Comparison of ENCODE assay signal across 19 mouse cellular contexts in the genomic region with DNA sequence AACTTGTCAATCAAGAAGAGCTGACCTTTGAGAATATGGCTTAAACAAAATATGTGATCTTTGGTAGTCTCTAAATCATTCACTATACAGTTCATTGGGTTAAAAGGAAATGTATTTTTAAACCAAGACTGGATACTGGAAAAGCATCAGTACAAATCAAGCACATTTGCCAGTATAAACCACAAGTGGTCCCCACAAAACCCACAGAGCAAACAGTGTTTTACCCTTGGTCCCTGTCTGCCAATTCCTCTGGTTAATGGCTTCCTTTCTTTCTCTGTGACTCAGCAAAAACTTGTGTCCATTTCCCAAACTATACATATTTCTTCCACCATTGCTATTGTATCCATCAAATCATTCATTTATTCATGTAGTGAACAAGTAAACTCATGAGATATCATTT.
"Had no signal": no experiment of that assay in that cellular context is flagged by ENCODE, and none has a peak within 500 bp of the region (broad histone marks: within the 10 kb centered on the region; RNA-seq: fewer than 3 reads in every experiment).

No protein-coding gene starts in this region.

- H3K4me1 ChIP-seq: lung, embryonic 15.5 days; megakaryocyte, embryonic 14.5 days; midbrain, embryonic 13.5 days; midbrain, embryonic 15.5 days; neural tube, embryonic 12.5 days had no signal

- H3K27ac ChIP-seq: lung, embryonic 15.5 days; macrophage; midbrain, embryonic 13.5 days; midbrain, embryonic 15.5 days; neural tube, embryonic 12.5 days had no signal

- H3K4me2 ChIP-seq: lung, embryonic 15.5 days; midbrain, embryonic 11.5 days; midbrain, embryonic 13.5 days; midbrain, embryonic 15.5 days; neural tube, embryonic 12.5 days had no signal

- ATAC-seq: lung, postnatal 0 days; midbrain, embryonic 13.5 days; midbrain, embryonic 15.5 days had no signal

- H3K36me3 ChIP-seq: lung, embryonic 15.5 days; midbrain, embryonic 13.5 days; midbrain, embryonic 15.5 days; neural tube, embryonic 12.5 days had no signal

- DNase-seq: lung, adult 2 months; lung, postnatal 14 days; lung, postnatal 36 days; retina, postnatal 1 day; right cerebral cortex, adult 18-20 months; right cerebral cortex, postnatal 25 days; right cerebral cortex, postnatal 4 days; spleen, adult 18-20 months; thymus, adult 18-20 months; thymus, postnatal 14 days; thymus, postnatal 36 days had no signal

- H3K9ac ChIP-seq: lung, embryonic 15.5 days; midbrain, embryonic 13.5 days; midbrain, embryonic 15.5 days; neural tube, embryonic 12.5 days had no signal

- H3K27me3 ChIP-seq: lung, embryonic 15.5 days; megakaryocyte, embryonic 14.5 days; midbrain, embryonic 13.5 days; midbrain, embryonic 15.5 days; neural tube, embryonic 12.5 days had no signal

- H3K4me3 ChIP-seq: lung, embryonic 15.5 days; megakaryocyte, embryonic 14.5 days; midbrain, embryonic 13.5 days; midbrain, embryonic 15.5 days; neural tube, embryonic 12.5 days had no signal

- H3K9me3 ChIP-seq: lung, embryonic 15.5 days; midbrain, embryonic 13.5 days; midbrain, embryonic 15.5 days; neural tube, embryonic 12.5 days had no signal
